Mouse (Mus musculus) heart, embryonic 14.5 days (tissue): ENCODE data around the gene Rpl31. TPM values are rescaled to one million over a fixed set of nuclear protein-coding genes. Genes with fewer than 3 reads are reported as not detected.

Experiments used
- ATAC-seq: fragments of 200-750 bp; cut with Nextera tagmentation; 2 replicates; pipeline ENCODE4 v1.8.0; 2017; ENCODE audit warnings: low read depth, moderate TSS enrichment; ENCODE audit not compliant: insufficient number of reproducible peaks, insufficient read depth, low FRiP score
- H3K27ac ChIP-seq, 2 experiments: fragments of 200-500 bp in 1 of 2; fragments of 300-500 bp in 1 of 2; sonication (generic) in 1 of 2; replicated peaks in 1 of 2; 2 replicates each; pipeline ENCODE4 v1.5.1; 2012 to 2014; ENCODE audit warnings: low read depth in 2 of 2, low read length in 2 of 2, control low read depth in 1 of 2, mild to moderate bottlenecking in 1 of 2, mixed read lengths in 1 of 2; ENCODE audit not compliant: control insufficient read depth in 1 of 2, insufficient read depth in 1 of 2
- H3K27me3 ChIP-seq: fragments of 300-500 bp; sonication (generic); 2 replicates; pipeline ENCODE4 v1.6.1; 2014; ENCODE audit warnings: mild to moderate bottlenecking, low read length, control low read depth; ENCODE audit not compliant: control insufficient read depth, insufficient read depth
- H3K36me3 ChIP-seq: fragments of 300-500 bp; sonication (generic); 2 replicates; pipeline ENCODE4 v1.6.1; 2014; ENCODE audit warnings: mild to moderate bottlenecking, control low read depth, low read length, mixed read lengths; ENCODE audit not compliant: control insufficient read depth, insufficient read depth
- H3K4me1 ChIP-seq, 2 experiments: fragments of 200-500 bp in 1 of 2; fragments of 300-500 bp in 1 of 2; sonication (generic) in 1 of 2; 2 replicates each; pipeline ENCODE4 v1.6.1; 2012 to 2014; ENCODE audit warnings: low read length in 2 of 2, control low read depth in 1 of 2, mixed read lengths in 1 of 2; ENCODE audit not compliant: control insufficient read depth in 2 of 2, insufficient read depth in 2 of 2
- H3K4me2 ChIP-seq: fragments of 300-500 bp; sonication (generic); 2 replicates; pipeline ENCODE4 v1.6.1; 2014; ENCODE audit warnings: mild to moderate bottlenecking, low read length
- H3K4me3 ChIP-seq, 2 experiments: fragments of 200-500 bp in 1 of 2; fragments of 300-500 bp in 1 of 2; sonication (generic) in 1 of 2; 2 replicates each; pipeline ENCODE4 v1.5.1; 2012 to 2014; ENCODE audit warnings: low read length in 2 of 2, mild to moderate bottlenecking in 2 of 2, control low read depth in 1 of 2, low read depth in 1 of 2, moderate library complexity in 1 of 2; ENCODE audit not compliant: control insufficient read depth in 1 of 2, insufficient read depth in 1 of 2
- H3K9ac ChIP-seq: fragments of 300-500 bp; sonication (generic); 2 replicates; pipeline ENCODE4 v1.6.1; 2014; ENCODE audit warnings: mild to moderate bottlenecking, low read length
- H3K9me3 ChIP-seq: fragments of 300-500 bp; sonication (generic); 2 replicates; pipeline ENCODE4 v1.6.1; 2016; ENCODE audit warnings: low read length, control low read depth; ENCODE audit not compliant: control insufficient read depth
- WGBS: fragments of 180-500 bp; shearing (Covaris S2); extraction: QIAGEN DNeasy Blood & Tissue Kit; methylation state at CpG from one replicate; pipeline ENCODE4 v1.1.7; 2014; 5-methylcytosine and 5-hydroxymethylcytosine counted together
- polyA plus RNA-seq: library from polyadenylated mRNA; unstranded; fragments of >200 nt; fragmentation: Nextera tagmentation; extraction: Ambion mirVana; gene quantifications from 2 replicates; pipeline ENCODE4 v1.2.1, GENCODE M21; 2014

Rpl31 gene
- polyA plus RNA-seq, 1 experiment from 2014 or later, result 528 TPM

DNA sequence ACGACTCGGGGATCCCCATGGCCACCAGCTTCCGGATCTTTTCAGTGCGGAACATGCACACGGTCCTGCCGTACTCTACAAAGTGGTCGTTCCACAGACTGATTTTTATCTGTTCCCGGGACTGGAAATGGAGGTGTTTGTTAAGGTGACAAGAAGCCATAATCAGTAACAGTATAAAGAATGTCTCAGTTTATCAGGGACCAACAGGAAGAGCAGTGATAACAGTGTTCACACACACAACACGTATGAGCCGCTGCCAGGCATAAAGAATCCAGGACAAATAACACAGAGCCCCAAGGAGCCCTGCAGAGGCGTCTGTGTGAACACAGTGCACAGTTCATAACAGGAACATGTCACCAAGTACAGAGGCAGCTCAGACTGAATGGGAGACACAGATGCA lies 21.7 kb downstream of the Rpl31 start:
- no peaks in the 10 kb centered on the region for H3K27me3 ChIP-seq
- H3K4me3 ChIP-seq, result no peak overlapping the region
- peaks cover 48% of the 10 kb centered on the region for H3K36me3 ChIP-seq
- 66% methylated on average over 11 of the region's 11 CpGs for WGBS
- no peak overlapping the region for H3K9ac ChIP-seq
- 0 out of 4 replicates have a peak, but pooled peaks cover 0 to 2% of the 10 kb centered on the region in 2 experiments for H3K4me1 ChIP-seq
- H3K4me2 ChIP-seq, result no peak overlapping the region
- no peak for ATAC-seq
- no peak overlapping the region for H3K27ac ChIP-seq
- no peaks in the 10 kb centered on the region for H3K9me3 ChIP-seq

DNA sequence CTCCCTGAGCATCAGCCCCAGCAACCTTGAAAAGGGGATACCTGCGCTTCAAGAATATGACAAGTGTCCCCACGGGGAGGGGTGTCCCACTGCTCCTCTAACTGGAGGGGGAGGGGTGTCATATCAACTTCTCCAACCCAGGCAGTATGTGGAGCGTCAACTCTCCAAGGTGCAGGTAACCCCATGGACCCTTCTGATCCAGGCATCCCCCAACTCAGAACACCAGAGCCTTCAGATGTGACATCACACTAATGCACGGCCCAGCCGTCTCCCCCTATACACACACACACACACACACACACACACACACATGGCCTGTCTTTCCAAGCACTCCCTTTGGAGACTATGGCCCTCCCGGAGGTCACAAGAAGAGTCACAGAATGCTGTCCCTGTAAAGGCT lies 24.0 kb downstream of the Rpl31 start:
- WGBS, result 87% methylated on average over 6 of the region's 6 CpGs
- Histone ChIP-seq H3K4me3 (no peak overlapping the region), H3K27ac (no peak overlapping the region), H3K9ac (no peak overlapping the region), H3K4me2 (no peak overlapping the region), H3K9me3 (no peaks in the 10 kb centered on the region), H3K36me3 (peaks cover 34% of the 10 kb centered on the region), H3K4me1 (peaks cover 2% of the 10 kb centered on the region in 2 experiments; a peak in 1 of 4 replicates), H3K27me3 (no peaks in the 10 kb centered on the region)
- ATAC-seq, result no peak

- no peak for ATAC-seq
- Histone ChIP-seq H3K9me3 (peaks cover 1% of the 10 kb centered on the region), H3K4me2 (no peak overlapping the region), H3K4me1 (peaks cover 2% of the 10 kb centered on the region in 2 experiments; a peak in 1 of 4 replicates), H3K4me3 (no peak overlapping the region), H3K27ac (no peak overlapping the region), H3K9ac (no peak overlapping the region), H3K27me3 (no peaks in the 10 kb centered on the region), H3K36me3 (peaks cover 35% of the 10 kb centered on the region)
- 61% methylated on average over 3 of the region's 3 CpGs for WGBS
These were observed 24.5 kb downstream of the Rpl31 start for GRCm38 (mm10) chr1:39392189-39392588.

- H3K4me2 ChIP-seq, result no peak overlapping the region
- peaks cover 2% of the 10 kb centered on the region in 2 experiments; a peak in 1 of 4 replicates for H3K4me1 ChIP-seq
- no peak overlapping the region for H3K4me3 ChIP-seq
- H3K27me3 ChIP-seq, result no peaks in the 10 kb centered on the region
- H3K27ac ChIP-seq, result no peak overlapping the region
- no peak for ATAC-seq
- peaks cover 46% of the 10 kb centered on the region for H3K36me3 ChIP-seq
- no peak overlapping the region for H3K9ac ChIP-seq
- WGBS, result 76% methylated on average over 8 of the region's 8 CpGs
- H3K9me3 ChIP-seq, result peaks cover 8% of the 10 kb centered on the region
These were observed 25.7 kb downstream of the Rpl31 start for GRCm38 (mm10) chr1:39393217-39393867.

DNA sequence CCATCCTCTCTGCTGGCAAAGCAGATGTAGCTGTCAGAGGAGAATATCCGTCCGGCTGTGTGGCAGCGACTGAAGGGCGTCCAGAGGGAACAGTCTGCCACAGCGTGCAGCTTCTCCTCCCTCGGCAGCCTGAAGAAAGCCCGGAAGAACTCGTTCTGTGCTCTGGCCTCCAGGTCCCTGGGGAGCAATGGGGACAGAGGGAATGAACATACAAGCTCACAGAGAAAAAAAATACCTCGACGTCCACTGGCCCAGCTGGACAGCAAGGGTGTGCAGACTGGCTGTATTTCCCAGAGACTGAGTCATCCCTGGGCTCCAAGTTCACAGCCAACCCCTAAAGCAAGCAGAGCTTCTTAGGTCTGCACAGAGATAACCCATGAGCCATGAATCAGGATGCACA lies 26.5 kb downstream of the Rpl31 start:
- Histone ChIP-seq H3K4me1 (peaks cover 2% of the 10 kb centered on the region in 2 experiments; a peak in 2 of 4 replicates), H3K9me3 (peaks cover 8% of the 10 kb centered on the region), H3K27me3 (no peaks in the 10 kb centered on the region), H3K4me2 (no peak overlapping the region), H3K4me3 (no peak overlapping the region), H3K9ac (no peak overlapping the region), H3K36me3 (peaks cover 44% of the 10 kb centered on the region), H3K27ac (no peak overlapping the region)
- 67% methylated on average over 10 of the region's 10 CpGs for WGBS
- ATAC-seq, result no peak

DNA sequence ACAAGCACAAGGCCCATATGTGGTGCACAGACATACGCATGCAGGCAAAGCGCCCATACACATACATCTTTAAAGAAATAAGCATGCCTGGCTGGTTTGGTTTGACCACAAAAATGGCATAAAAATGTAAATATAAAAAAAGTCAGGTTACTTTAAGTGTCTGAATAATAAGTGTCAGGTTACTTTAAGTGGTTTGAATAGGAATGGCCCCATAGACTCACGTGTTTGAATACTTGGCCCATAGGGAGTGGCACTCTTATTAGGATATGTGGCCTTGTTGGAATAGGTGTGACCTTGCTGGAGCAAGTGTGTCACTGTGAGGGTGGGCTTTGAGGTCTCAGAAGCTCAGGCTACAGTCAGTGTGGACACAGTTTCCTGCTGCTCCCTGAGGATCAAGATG lies 27.0 kb downstream of the Rpl31 start:
- no peak for ATAC-seq
- Histone ChIP-seq H3K4me2 (no peak overlapping the region), H3K9me3 (peaks cover 8% of the 10 kb centered on the region), H3K36me3 (peaks cover 44% of the 10 kb centered on the region), H3K4me3 (no peak overlapping the region), H3K4me1 (peaks cover 0 to 2% of the 10 kb centered on the region in 2 experiments; a peak in 2 of 4 replicates), H3K27me3 (no peaks in the 10 kb centered on the region), H3K9ac (no peak overlapping the region), H3K27ac (no peak overlapping the region)
- 90% methylated on average over 3 of the region's 3 CpGs for WGBS

DNA sequence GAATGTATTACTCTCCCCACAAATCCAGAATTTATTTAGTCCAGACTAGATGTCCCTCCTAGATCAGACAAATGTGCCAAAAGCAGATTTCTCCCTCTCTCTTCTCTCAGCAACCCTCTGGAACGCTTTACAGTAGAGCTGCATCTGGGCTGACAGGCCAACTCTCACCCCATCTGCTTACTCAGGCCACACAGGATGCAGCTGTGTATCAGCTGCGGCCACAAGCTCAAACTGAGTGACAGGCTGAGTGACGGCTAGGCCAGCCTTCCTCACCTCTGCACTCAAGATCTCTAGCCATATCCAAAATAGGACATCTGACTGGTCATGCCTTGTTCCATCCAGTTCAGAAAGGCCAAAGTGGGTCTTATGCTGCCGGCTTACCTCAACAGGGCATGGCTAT lies 28.7 kb downstream of the Rpl31 start:
- WGBS, result 45% methylated on average over 4 of the region's 4 CpGs

GRCm38 (mm10) chr1:39398284-39398683 lies 30.6 kb downstream of the Rpl31 start:
- peaks cover 8% of the 10 kb centered on the region for H3K9me3 ChIP-seq
- H3K4me2 ChIP-seq, result no peak overlapping the region
- peaks cover 32% of the 10 kb centered on the region for H3K36me3 ChIP-seq
- H3K9ac ChIP-seq, result no peak overlapping the region
- H3K27ac ChIP-seq, result no peak overlapping the region
- peaks cover 0 to 2% of the 10 kb centered on the region in 2 experiments; a peak in 2 of 4 replicates for H3K4me1 ChIP-seq
- ATAC-seq, result no peak
- 73% methylated on average over 6 of the region's 6 CpGs for WGBS
- no peaks in the 10 kb centered on the region for H3K27me3 ChIP-seq
- H3K4me3 ChIP-seq, result no peak overlapping the region

More for the DNA sequence above, 28.7 kb downstream of the Rpl31 start:
- no peaks in the 10 kb centered on the region for H3K27me3 ChIP-seq
- H3K9me3 ChIP-seq, result peaks cover 8% of the 10 kb centered on the region
- H3K9ac ChIP-seq, result no peak overlapping the region
- no peak overlapping the region for H3K4me3 ChIP-seq
- no peak overlapping the region for H3K27ac ChIP-seq
- H3K36me3 ChIP-seq, result peaks cover 36% of the 10 kb centered on the region
- H3K4me2 ChIP-seq, result no peak overlapping the region
- H3K4me1 ChIP-seq, result peaks cover 0 to 2% of the 10 kb centered on the region in 2 experiments; a peak in 2 of 4 replicates
- ATAC-seq, result no peak
